Mouse (Mus musculus) telencephalon, adult 2 months (tissue): ENCODE results near the gene Ogfr.

Experiments used
- DNase-seq: peaks from one replicate; pipeline ENCODE4 v3.0.0-alpha.2; 2011; ENCODE audit warnings: low read depth, low spot score

Ogfr gene

DNA sequence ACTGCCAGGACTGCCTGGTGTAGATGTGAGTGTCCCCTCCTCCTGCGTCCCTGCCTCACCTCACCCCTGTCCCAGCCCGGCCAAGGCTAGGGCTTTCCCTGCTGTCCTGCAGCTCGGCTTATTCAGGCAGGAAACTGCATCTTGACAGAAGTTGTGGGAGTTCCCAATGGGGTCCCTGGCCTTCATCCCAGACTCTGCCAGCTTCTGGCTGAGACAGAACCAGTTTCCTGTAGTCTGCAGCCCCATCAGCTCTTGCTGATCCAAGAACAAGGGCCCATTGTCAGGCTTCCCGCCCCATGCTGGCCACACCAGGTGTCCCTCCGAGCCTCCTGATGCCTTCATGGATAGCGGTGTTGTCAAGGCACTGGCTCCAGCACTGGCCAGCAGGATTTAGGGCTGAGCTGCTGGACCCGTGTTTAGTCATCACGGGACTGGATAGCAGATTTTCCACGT lies 11.6 kb downstream of the Ogfr start:
- DNase-seq = no peak

DNA sequence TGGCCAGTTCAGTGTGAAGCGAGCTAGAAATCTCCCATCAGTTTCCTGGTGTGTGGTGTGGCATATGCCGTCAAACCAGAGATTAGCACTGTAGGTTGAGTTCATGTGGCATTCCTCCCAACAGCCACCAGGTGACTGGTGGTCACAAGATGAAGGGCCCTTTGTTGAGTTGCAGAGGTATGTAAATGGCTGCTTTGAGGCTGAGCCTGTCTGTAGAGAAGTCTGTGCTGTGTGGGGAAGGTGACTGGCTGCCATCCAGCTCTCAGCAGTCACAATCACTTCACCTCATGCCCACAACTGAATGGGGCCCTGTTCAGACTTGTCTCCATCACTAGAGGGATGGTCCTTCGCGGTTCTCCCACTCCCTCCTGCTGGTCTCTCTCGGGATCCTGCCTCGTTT lies 15.7 kb downstream of the Ogfr start:
- DNase-seq = no peak

GRCm38 (mm10) chr2:180610283-180610682 lies 21.2 kb downstream of the Ogfr start:
- no peak for DNase-seq

DNA sequence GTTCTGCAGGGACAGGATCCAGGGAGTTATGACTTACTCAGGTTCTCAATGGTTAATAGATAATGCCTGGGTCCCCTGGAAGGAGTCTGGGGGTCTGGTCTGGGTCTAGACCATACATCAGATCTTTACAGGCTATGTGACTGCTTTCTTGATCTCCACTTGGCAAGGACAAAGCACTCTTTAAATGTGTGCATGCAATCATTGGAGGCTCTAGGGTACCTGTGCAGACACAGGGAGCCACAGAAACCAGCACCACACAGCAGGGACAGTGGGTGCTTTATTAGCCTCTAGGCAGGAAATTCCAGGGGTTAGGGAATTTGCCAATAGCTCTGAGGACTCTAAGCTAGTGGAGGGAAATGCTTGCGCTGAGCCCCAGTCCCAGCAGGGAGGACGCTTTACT lies 22.8 kb downstream of the Ogfr start:
- no peak for DNase-seq

DNA sequence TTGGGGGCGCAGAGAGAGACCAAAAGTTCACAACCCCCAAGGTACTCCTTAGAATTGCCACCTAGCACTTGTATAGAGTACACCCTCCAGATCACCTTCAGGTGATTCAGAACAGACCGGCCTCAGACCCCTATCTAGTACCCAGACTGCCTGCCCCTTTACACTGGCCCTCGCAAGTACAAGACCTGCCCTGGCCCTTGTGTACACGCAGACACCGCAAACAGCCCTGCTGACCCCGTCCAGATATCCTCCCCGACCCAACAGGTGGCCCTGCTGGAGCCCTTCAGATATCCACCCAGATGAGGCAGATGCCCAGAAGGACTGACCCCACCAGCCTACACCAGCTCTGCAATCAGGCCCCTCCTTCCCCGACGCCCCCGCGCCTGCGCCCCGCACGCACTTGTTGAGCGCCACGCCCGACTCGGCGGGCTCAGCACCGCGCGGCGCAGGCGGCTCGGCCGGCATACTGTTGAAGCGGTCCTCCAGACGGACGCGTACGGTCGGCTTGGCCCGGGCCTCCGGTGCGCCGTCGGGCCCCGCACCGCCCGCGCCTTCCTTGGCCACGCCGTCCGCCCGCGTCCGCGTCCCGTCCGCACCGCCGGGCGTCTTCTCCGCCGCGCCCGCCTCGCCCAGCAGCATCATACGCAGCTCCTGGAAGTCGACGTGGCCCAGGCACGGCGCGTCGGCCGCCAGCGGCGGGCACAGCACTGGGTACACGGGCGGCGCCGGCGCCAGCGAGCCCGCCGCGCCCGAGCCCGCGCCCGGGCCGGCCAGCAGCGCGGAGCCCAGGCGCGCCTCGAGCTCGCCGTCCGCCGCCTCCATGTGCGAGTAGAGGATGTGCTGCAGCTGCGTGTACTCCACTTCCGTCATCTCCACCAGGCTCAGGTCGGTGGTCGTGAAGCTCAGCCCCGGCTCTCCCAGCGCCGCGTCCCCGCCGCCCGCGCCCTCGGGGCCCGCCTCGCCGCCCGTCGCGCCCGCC lies 52.8 kb downstream of the Ogfr start:
- no peak for DNase-seq

DNA sequence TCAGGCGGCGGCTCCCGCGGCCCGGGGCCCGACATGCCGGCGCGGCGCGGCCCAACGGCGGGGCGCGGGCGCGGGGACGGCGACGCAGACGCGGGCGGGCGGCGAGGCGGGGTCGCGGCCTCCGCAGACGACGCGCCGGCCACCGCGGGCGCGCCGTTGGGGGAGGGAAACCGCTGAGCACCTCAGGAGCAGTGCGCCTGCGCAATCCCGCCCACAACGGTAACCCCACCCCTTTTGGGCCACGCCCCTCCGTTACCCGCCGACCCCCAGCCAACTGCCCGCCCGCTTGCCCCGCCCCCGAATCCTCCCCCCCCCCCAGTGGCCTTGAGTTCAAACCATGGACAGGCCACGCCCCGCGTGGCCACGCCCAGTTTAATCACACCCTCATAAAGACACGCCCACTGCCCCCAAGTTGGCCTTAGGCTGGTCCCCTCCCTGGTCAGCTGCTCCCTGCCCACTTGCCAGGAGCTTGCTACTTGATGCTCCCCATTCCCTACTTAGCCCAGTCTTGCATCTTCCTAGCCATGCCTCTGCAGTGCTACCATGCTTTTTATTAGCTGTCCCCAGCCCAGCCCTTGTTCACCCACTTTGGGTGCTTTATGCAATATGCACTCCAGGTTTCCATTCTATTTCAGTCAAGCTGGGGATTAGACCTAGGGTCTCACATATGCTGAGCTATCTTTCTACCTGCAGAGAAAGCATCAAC lies 53.7 kb downstream of the Ogfr start, which contains the start of gene Tcfl5:
TSS of gene Tcfl5 (minus strand) at position 154 of the 706 bp plus-strand sequence.
- no peak for DNase-seq

- no peak for DNase-seq
Measured at GRCm38 (mm10) chr2:180643626-180644025, 54.6 kb downstream of the Ogfr start.
